Mouse (Mus musculus) CH12.LX (cell line): Measurements from ENCODE around the gene Adam8.

Experiments used
- CTCF ChIP-seq, 2 experiments: IDR thresholded peaks in 1 of 2; conservative IDR thresholded peaks in 1 of 2; 2 replicates each; pipeline ENCODE4 v1.5.1; 2011 to 2012; ENCODE audit warnings: low read depth in 2 of 2, low read length in 2 of 2, improper control_type of control experiment in 1 of 2, inconsistent platforms in 1 of 2, mild to moderate bottlenecking in 1 of 2, moderate library complexity in 1 of 2
- EP300 ChIP-seq: IDR thresholded peaks from 2 replicates; pipeline ENCODE4 v1.6.1; 2011; ENCODE audit warnings: low read length, improper control_type of control experiment
- MEF2A ChIP-seq: IDR thresholded peaks from 2 replicates; pipeline ENCODE4 v1.6.1; 2014; ENCODE audit warnings: low read depth, mild to moderate bottlenecking, inconsistent platforms, low read length, improper control_type of control experiment, borderline replicate concordance
- ZC3H11A ChIP-seq: IDR thresholded peaks from 2 replicates; pipeline ENCODE4 v1.6.1; 2012; ENCODE audit warnings: low read depth, mild to moderate bottlenecking, inconsistent platforms, low read length, improper control_type of control experiment

DNA sequence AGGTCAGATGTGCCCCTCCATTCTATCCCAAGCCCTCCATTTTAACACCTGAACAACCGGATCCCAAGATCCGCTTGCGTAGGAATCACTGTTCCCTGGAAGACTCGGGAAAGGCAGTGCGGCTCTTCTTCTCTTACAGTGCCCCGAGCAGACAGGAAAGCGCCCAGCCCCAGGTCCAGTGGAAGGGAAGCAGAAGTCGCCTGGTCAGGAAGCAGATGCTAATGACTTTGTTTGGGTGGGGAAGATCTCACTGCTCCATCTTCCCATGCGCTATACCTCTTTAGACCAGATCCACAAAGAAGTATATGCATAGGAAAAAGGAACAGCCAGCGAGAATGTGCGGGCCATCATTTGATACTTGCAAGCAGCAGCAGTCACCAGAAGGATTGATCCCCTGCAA is 34.9 kb downstream of the Adam8 start:
- TF ChIP-seq CTCF (conservative IDR thresholded peaks at IDR 0.05 in 1 of 2, IDR thresholded peaks at IDR 0.05 in 1 of 2; ENCODE audit: low read depth in 2 of 2, low read length in 2 of 2) (no peak), MEF2A (no peak), EP300 (no peak), ZC3H11A (no peak)
